Mouse (Mus musculus): ENCODE data around the gene 1190005I06Rik. TPM values are rescaled to one million over a fixed set of nuclear protein-coding genes. Genes with fewer than 3 reads are reported as not detected.

1190005I06Rik gene
- polyA plus RNA-seq, 1 experiment from 2014 or later, result 3.3 TPM

DNA sequence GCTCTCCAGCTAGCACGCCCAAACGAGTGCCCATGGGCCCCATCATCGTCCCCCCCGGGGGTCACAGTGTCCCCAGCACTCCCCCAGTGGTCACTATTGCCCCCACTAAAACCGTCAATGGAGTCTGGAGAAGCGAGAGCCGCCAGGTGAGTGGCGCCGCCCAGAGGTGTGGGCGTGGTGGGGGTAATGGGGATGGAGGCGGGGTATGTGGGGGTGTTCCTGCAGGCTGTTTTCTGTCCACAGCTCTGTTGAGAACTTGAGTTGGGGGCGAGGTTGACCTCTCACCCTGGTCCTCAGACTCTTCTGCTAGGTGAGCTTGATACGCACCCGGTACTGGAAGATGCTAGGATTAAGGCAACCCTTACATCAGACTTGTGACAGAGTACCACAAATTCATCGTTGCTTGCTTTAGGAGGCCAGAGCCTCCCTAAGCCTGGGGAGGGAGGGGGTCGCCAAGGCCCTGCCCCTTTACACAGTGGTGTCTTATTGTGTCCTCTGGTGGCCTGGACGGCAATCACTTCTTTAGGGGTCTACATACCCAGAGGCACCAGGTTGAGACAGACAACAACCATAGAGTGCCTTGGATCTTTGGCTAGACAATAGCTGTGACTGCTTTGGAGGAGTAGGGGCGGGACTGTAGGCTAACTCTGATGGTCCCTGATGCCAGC, 84.6 kb downstream of the 1190005I06Rik start:
- H3K4me2 ChIP-seq, result peak overlapping the region; percentile 57
- WGBS, result 75% methylated on average over 18 of the region's 18 CpGs
- H3K4me1 ChIP-seq, result peaks cover 90% of the 10 kb centered on the region
- peak overlapping the region; percentile 98 for H3K27ac ChIP-seq (replicated peaks)
- no peaks in the 10 kb centered on the region for H3K27me3 ChIP-seq (replicated peaks)
- H3K9ac ChIP-seq, result peak overlapping the region; percentile 75
- no peaks in the 10 kb centered on the region for H3K9me3 ChIP-seq
- peaks cover 44% of the 10 kb centered on the region for H3K36me3 ChIP-seq
- H3K4me3 ChIP-seq, result no peak overlapping the region
- ATAC-seq (ENCODE audit: extremely low read depth, insufficient number of reproducible peaks, low FRiP score, low TSS enrichment), result no peak

DNA sequence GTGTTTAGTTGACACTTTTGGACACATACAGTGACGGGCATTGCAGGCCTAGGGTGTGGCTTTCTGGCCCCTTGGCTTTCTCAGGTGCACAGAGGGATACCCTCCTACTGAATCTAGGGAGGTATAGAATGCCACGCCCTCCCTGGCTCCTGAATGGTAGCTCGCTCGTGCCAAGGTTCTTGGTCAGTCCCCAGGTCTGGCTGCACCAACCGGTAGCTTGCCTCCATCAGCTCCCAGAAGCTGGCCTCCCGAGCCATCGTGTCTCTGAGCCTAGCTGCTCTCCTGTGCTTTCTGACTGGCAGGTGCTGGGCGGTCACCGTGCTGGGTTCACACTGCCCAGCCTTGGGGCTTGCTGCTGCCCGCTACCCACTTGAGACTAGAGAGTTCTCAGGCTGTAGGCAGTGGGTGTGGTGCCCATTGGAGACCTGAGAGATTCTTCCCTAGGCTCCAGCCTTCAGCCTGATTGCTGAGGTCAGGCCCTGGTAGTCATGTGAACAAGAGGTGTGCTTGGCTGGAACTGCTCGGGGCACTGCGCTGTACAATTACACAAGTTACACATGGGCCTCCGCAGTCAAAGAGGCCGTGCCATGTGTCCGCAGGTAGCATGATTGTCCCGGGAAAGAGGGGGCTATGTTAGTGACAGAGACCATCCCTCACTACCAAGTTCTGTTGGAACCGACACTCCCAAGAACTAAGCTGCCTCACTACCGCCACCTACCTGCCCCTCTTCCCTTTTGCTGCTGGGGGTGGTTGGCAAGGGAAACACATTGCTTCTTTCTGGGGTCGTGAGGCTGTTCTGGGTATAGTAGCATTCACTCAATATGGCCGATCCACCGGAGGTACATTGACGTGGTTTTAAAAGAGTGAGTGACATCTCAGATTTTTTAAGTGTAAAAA, 85.6 kb downstream of the 1190005I06Rik start:
- no peaks in the 10 kb centered on the region for H3K9me3 ChIP-seq
- 72% methylated on average over 22 of the region's 22 CpGs for WGBS

DNA sequence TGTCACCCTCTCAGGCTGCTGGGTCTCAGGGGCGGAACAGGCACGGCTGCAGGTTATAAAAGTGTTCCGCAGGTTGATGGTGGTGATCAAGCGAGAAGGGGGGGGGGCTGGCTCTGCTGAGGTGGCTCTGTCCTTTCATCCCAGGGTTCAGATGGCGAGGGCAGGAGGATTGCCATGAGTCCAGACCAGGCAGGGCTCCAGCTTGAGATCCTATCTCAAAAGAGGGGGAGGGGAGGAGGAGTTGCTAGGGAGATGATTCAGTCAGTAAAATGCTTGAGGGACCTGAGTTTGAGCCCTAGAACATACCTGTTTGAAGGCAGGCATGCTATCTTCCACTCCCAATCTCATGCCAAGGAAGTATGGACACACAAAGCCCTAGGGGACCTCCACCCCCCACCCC, 86.9 kb downstream of the 1190005I06Rik start:
- ATAC-seq (ENCODE audit: extremely low read depth, insufficient number of reproducible peaks, low FRiP score, low TSS enrichment), result no peak
- Histone ChIP-seq H3K9ac (0 out of 2 replicates have a peak overlapping the region, but pooled peaks have one; percentile 82), H3K27me3 (replicated peaks) (no peaks in the 10 kb centered on the region), H3K4me1 (peaks cover 100% of the 10 kb centered on the region), H3K4me2 (no peak overlapping the region), H3K9me3 (no peaks in the 10 kb centered on the region), H3K36me3 (peaks cover 25% of the 10 kb centered on the region), H3K27ac (replicated peaks) (no peak overlapping the region), H3K4me3 (no peak overlapping the region)
- WGBS, result 77% methylated on average over 5 of the region's 5 CpGs

More for the DNA sequence above, 85.6 kb downstream of the 1190005I06Rik start:
- ATAC-seq (ENCODE audit: extremely low read depth, insufficient number of reproducible peaks, low FRiP score, low TSS enrichment), result no peak
- Histone ChIP-seq H3K27me3 (replicated peaks) (no peaks in the 10 kb centered on the region), H3K4me3 (no peak overlapping the region), H3K4me2 (no peak overlapping the region), H3K36me3 (peaks cover 33% of the 10 kb centered on the region), H3K9ac (peak overlapping the region; percentile 75), H3K27ac (replicated peaks) (peak overlapping the region; percentile 98), H3K4me1 (peaks cover 99% of the 10 kb centered on the region)

DNA sequence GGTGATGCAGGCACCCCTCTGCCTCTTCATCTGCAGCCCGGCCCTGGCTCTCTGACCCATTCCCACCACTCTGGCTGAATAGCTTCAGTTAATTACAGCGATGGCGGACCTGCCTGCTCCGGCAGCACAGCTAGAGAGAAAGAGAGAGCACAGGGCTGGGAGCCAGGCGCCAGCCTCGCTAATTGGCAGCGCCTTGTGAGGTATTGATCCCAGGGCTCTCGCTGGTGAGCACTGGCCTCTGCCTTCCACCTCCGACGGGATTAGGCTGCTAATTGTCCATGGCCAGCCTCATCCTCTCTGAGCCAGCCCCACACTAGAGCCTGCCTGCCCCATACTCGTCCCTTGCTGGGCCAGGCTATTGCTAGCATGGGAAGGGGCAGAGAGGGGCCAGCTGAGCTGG, 87.8 kb downstream of the 1190005I06Rik start:
- ATAC-seq (ENCODE audit: extremely low read depth, insufficient number of reproducible peaks, low FRiP score, low TSS enrichment), result no peak
- Histone ChIP-seq H3K4me3 (no peak overlapping the region), H3K4me1 (peaks cover 100% of the 10 kb centered on the region), H3K9ac (peak overlapping the region; percentile 82), H3K36me3 (peaks cover 24% of the 10 kb centered on the region), H3K4me2 (no peak overlapping the region), H3K27ac (replicated peaks) (no peak overlapping the region), H3K9me3 (no peaks in the 10 kb centered on the region), H3K27me3 (replicated peaks) (no peaks in the 10 kb centered on the region)
- WGBS, result 63% methylated on average over 11 of the region's 11 CpGs

Other genes with a start within 250 kb of the 1190005I06Rik start
- gene Gins2, start 58.3 kb downstream of the 1190005I06Rik start, polyA plus RNA-seq (2015; fragmentation: Nextera tagmentation; extraction: Ambion mirVana), result 79.8 and 80.4 TPM in 2 replicates
- 2.0 and 2.3 TPM in 2 replicates for gene Gm27021, start 20.4 kb upstream of the 1190005I06Rik start, polyA plus RNA-seq (2015; fragmentation: Nextera tagmentation; extraction: Ambion mirVana)
- 1,738 and 2,034 TPM in 2 replicates for gene Cox4i1, start 20.6 kb upstream of the 1190005I06Rik start, polyA plus RNA-seq (2015; fragmentation: Nextera tagmentation; extraction: Ambion mirVana)
- 164 and 174 TPM in 2 replicates for gene Emc8, start 20.9 kb upstream of the 1190005I06Rik start, polyA plus RNA-seq (2015; fragmentation: Nextera tagmentation; extraction: Ambion mirVana)
- gene Irf8, start 88.7 kb upstream of the 1190005I06Rik start, polyA plus RNA-seq (2015; fragmentation: Nextera tagmentation; extraction: Ambion mirVana), result 7.1 and 7.9 TPM in 2 replicates